Mouse (Mus musculus) thymus, adult 18-20 months (tissue): ENCODE data around the gene Gli2.

ENCODE experiments used
- DNase-seq, 2 experiments: peaks; one replicate each; pipeline ENCODE4 v3.0.0; 2022; ENCODE audit warnings: mixed read lengths in 2 of 2

Gli2 gene

DNA sequence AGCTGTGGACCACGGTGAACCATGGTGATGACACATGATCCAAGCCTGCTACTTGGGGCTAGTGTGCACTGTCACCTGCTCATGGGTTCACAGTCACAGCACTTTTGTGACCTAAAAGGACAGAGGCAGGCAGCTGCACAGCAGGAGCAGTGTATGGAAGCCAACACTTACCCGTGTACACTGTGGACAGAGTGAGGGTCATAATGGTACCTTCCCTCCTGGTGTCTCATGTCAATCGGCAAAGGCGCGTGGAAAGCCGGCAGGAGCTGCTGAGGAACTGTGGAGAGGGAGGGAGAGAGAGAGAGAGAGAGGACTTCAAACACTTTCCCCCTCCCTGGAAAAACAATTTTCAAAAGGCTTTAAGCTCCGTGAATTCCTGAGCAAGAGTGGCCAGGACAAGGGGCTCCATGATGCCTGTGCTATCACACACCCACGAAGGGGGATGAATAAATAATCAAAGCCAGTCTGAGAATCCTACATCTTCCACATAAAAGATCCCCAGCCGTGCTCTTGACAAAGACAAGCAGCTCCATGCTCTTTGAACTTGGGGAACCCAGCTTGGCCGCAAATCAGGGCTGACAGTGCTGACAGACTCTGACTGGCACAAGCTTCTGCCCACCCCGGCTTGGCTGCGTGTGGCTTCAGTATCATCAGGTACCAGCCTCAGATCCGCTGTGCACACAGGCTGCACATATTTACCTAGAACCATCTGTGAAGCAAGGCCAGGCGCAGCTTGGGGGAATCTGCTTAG lies 163.1 kb downstream of the Gli2 start:
- DNase-seq, result no peak

DNA sequence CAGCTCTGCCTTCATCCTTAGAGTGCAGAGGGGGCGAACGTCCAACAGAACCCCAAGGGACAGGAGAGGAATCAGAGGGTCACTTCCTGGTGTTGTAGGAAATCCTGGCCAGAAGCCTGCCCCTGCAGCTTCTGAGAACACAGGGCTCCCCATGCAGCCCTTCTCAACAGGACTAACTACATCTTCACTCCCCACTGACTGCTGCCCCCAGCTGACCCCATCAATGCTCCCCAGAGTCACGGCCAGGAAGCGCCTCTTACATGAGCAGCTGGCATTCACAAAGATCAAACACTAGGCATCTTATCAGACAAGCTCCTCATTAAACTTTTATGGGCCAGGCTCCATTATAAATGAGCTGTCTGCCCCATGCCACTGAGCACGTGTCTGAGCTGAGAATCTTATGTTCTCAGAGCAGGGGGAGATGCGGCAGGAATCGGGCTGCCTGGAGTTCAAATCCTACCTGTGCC lies 172.6 kb downstream of the Gli2 start:
- DNase-seq, result no peak

- no peak for DNase-seq
Measured at GRCm38 (mm10) chr1:118878291-118878690, 175.1 kb downstream of the Gli2 start.

GRCm38 (mm10) chr1:118875227-118875626 lies 178.2 kb downstream of the Gli2 start:
- DNase-seq, result no peak

DNA sequence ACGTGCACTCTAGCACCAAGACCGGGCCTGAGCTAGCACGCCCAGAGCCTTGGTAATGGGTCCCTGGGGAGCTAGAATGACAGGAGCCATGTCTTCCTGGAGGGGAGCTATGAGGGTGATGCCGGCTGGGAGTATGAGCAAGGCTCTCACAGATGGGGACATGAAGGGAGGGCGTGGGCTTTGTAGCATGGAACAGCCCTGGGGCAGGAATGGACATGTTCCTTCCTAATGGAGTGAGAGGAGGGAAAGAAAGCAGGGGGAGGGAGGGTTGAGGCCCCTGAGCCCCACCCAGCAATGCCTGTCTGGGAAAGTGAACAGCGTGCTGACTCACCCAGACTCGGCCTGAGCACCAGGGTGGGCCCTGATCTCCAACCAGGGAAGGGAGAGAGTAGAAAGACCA lies 179.9 kb downstream of the Gli2 start:
- DNase-seq, result no peak

- DNase-seq, result no peak
Measured at GRCm38 (mm10) chr1:118864735-118865134, 188.7 kb downstream of the Gli2 start.

GRCm38 (mm10) chr1:118864031-118864430 lies 189.4 kb downstream of the Gli2 start:
- DNase-seq, result no peak

- DNase-seq, result no peak
Measured at GRCm38 (mm10) chr1:118858101-118858500, 195.3 kb downstream of the Gli2 start.

DNA sequence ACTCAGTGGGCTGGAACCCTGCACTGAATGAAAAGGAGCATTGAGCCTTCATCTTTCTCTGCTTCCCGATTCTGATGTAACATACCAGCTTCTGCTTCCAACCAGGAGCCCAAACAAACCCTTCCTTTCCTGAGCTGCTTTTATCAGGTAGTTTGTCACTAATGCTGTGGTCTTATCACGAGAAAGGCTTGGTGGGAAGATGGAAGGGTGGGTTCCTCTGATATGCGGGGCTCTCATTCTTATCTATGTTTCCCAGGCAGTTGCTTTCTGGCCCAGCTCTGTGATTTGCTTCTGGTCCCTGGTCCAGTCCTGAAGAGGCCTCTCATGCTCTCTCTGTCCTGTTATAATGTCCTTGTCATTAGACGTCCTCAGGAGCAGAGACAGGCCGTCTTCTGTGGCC lies 222.8 kb downstream of the Gli2 start:
- DNase-seq, result no peak

DNA sequence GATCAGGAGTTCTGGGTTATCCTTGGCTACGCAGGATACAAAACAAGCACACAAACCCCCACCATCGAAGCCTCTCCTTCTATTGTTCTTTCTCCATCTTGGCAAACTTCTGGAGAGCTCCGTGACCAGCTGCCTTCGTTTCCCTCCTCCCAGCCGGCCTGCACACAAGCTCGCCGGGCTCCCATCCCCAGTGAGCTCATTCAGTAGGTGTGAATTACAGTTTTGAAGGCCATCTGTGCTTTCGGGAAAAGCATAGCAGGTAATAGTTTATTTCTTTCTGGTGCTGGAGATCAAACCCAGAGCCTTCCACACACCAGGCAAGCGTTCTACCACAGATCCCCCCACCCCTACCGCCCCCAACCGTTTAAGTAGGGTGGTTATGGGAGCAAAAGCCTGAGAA lies 226.8 kb downstream of the Gli2 start:
- no peak for DNase-seq

- no peak for DNase-seq
Measured at GRCm38 (mm10) chr1:118825467-118826219, 227.8 kb downstream of the Gli2 start.

DNA sequence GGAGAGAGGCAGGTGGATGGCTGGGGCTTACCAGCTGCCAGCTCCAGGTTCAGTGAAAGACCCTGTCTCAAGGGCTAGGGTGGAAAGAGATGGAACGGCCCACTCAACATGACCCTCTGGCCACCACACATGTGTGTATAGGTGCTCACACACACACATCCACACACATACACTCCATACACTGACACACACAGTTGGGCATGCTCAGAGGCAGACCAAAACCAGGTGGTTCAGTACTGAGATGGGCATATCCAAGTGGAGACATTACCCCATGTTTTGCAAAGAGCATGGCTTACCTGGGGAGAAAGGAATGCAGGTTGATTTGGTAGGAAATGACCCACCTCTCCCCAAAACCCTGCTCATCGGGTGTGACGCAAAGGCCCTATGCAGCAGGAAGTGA lies 228.4 kb downstream of the Gli2 start:
- DNase-seq, result no peak

DNA sequence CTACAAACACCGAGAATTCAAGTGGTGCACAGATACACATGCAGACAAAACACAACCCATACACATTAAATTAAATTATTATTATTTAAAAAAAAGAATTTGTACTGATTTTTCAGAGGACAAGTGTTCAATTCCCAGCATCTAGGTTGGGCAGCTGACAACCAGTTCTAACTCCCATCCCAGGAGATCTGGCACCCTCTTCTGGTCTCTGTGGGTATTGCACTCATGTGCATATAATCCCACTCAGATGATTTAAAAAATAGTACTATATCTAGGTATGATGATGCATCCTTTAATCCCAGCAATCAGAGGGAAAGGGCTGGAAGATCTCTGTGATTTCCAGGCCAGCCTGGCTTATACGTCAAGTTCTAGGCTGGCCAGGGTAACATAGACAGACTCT lies 231.2 kb downstream of the Gli2 start:
- no peak for DNase-seq

GRCm38 (mm10) chr1:118815015-118815414 lies 238.4 kb downstream of the Gli2 start:
- DNase-seq, result no peak

DNA sequence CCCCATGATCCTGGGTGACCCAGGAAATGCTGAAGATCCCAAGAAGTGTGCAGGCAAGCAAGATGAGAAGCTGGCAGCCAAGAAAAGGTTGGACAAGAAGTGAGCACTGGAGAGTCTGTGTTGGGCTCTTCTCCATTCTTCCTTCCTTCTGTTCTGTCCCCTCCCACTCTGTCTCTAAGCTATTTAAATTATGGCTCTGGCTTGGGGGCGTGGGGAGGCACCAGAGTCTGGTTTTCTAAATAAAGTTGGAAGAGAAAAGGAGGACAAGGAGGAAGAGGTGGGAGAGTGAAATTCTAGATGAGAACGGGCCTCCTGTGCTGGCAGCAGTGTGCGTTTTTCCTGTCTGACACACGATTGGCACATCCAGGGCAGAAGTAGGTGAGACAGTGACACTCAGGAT lies 243.1 kb downstream of the Gli2 start:
- no peak for DNase-seq

DNA sequence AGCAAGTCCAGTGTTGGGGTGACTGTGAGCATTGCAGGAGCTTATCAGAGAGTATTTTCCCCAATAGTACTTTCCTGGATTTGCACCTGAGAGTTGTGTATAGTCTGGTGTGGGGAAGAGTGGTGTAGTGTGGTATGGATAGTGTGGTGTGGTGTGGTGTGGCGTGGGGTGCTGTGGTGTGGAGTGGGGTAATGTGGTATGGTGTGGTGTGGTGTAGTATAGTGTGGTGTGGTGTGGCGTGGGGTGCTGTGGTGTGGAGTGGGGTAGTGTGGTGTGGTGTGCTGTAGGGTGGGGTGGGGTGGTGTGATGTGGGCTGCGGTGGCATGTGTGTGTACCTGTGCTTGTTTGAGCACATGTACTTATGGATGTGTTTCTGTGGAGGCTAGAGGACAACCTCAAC lies 246.7 kb downstream of the Gli2 start:
- DNase-seq, result no peak

- no peak for DNase-seq
Measured at GRCm38 (mm10) chr1:118802166-118802565, 251.3 kb downstream of the Gli2 start.

GRCm38 (mm10) chr1:118799322-118800116 lies 253.9 kb downstream of the Gli2 start:
- DNase-seq, result no peak

- DNase-seq, result no peak
Measured at GRCm38 (mm10) chr1:118795415-118796167, 257.8 kb downstream of the Gli2 start.

- no peak for DNase-seq
Measured at GRCm38 (mm10) chr1:118789871-118790270, 263.5 kb downstream of the Gli2 start.

GRCm38 (mm10) chr1:118789468-118789867 lies 264.0 kb downstream of the Gli2 start:
- DNase-seq, result no peak

GRCm38 (mm10) chr1:118788813-118789212 lies 264.6 kb downstream of the Gli2 start:
- DNase-seq, result no peak

DNA sequence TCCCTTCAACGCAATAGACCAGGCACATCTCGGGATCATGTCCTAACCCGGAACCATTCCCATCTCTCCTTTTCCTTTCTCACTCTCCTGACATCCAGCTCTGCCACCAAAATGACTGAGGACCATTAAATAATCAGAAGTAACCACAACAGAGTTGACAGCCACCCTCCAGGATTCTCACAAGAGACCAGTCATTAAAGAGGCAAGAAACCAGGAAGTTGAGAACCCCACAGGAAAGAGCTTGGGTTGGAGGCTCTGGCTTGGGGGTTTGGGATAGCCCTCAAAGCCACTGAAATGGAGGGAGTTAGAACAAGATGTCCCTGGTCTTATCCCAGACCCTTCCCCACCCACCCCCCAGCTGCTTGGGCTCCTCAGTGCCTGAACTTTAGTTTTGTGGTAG lies 265.9 kb downstream of the Gli2 start:
- no peak for DNase-seq
